Mouse (Mus musculus): Measurements from ENCODE around the gene Abhd16a.

DNA sequence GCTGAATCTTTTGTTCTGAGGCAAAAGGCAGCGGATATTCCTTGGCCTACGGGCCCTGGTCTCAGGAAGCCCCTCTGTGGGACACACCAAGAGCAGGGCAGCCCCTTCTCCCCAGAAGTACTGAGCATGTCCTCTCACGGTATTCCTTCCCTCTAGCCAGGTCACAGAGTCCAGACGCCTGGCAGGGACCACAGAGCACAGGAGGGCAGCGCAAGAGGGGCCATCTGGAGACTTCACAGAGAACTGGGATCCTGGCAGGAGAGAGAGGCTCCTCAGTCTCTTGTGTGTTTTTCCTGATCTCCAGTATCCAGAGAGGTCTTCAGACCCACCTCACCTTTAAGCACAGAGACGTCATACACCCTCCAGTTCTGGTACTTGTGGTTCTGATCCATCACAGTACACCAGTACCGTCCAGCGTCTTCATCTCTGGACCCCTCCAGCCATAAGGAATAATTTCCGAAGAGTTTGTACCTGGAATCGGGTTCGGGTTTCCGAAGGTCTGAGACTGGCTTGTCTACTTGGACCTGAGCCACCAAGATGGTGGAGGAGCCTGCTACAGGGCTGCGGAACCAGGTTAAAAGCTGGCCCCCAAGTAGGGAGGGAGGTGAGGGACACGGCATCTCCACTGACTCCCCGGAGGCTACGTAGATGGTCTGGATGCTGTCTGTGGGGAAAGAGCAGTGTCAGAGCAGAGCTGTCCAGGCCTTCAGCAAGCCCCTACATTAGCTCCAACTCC, 6.1 kb upstream of the Abhd16a start:
- TF ChIP-seq CTCF (IDR thresholded peaks at IDR 0.05; ENCODE audit: low read depth, low read length) (no peak), POLR2A (IDR thresholded peaks at IDR 0.05; ENCODE audit: extremely low read depth, insufficient read depth, low read length) (no peak)

All from liver, adult 2 months (tissue).